Mouse (Mus musculus) granulocyte monocyte progenitor cell, adult 5-6 weeks (primary cell): Measurements from ENCODE around the gene En1. TPM values are rescaled to one million over a fixed set of nuclear protein-coding genes. Genes with fewer than 3 reads are reported as not detected.

Source experiments
- ATAC-seq: replicated peaks from 2 replicates; pipeline ENCODE4 v1.8.0; 2016; ENCODE audit warnings: mild to moderate bottlenecking, moderate TSS enrichment, inconsistent platforms; ENCODE audit not compliant: poor library complexity, severe bottlenecking
- total RNA-seq, 2 experiments: library from RNA; stranded (forward) in 1 of 2; stranded (reverse) in 1 of 2; fragments of 200-712, 200-1000 nt in 1 of 2; fragments of >200 nt in 1 of 2; fragmentation: Nextera tagmentation in 1 of 2; gene quantifications; 2 replicates each; pipeline ENCODE4 v1.2.3; 2014 to 2017

Gene En1
- total RNA-seq, 2 experiments from 2014 or later, result not detected

DNA sequence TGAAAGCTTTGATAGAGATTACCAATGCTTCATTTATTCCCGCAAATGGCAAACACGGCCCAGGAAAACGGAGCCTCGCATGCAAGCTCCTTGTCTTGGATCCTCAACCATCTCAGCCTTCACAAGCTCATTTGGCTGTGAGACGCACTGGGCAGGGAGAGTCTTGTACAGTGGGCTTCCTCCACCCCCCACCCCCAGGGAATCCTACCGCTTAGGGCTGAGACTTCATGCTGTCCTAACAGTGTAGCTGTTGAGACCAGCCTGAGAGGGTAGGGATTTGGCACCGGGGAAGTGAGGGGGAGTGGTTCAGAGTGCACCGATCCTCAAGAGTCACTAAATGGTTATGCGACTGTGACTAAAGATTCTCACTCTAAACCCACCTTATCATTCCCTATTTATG, 13.7 kb downstream of the En1 start:
- no peak for ATAC-seq

DNA sequence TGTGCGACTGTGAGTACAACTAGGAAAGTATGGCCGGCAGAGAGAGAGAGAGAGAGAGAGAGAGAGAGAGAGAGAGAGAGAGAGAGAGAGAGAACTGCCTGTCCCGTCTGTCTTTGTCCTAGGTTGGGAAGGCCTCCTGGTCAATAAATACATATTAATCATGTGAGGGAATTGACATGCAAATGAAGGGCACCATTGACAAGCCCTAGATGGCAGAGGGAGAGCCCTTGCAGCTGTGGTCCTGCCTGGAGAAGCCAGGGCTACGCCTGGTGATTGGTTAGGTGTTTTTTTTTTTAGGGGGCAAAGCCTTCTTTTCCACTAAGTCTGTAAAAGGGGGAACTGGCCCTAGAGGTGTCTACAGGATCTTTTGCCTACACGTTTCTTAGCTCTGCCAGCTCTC, 19.2 kb downstream of the En1 start:
- ATAC-seq, result no peak

DNA sequence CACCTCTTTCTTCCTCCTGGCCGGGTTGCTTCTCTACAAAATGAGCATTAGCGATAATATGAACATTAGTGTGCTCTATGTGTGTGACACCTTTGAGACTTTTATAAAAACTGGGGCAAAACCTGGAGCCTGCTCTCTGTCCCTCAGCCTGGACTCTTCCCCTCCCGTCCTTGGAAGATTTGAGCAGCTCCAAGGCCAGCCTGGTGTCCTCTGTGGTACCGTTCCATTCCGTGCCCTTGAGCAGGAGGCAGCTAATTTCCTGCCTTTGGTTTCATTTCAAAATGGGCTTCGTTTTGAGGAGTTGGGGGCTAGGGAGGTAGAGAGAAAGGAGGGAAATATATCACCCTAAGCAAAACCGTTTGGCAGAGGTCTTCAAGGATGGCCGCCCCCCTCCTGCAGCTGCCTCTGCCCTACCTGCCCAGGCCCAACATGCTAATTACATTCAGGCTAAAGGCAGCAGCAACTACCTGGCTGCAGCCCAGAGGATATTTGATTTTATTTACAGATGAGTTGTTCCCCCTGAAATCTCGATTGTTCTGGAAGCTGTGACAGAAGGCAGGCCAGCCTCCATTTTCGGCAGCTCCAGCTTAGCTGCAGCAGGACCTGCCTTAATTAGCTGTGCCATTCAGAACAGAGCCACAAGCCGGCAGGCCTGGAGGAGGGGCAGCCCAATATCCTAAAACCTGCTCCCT, 24.9 kb downstream of the En1 start:
- ATAC-seq, result no peak

DNA sequence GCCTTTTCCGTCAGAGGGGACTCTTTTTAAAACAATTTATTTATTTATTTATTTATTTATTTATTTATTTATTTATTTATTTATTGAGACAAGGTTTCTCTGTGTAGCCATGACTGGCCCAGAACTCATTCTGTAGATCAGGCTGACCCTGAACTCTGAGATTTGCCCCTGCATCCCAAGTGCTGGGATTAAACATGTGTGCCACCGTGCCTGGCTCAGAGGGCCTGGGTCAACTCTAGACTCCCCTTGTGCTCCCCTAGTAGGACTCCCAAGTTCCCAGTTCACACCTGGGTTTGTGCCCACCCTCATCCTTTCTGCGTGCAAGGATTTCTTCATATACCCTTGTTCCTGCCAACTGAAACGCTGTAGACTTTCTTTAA, 25.4 kb downstream of the En1 start:
- no peak for ATAC-seq

DNA sequence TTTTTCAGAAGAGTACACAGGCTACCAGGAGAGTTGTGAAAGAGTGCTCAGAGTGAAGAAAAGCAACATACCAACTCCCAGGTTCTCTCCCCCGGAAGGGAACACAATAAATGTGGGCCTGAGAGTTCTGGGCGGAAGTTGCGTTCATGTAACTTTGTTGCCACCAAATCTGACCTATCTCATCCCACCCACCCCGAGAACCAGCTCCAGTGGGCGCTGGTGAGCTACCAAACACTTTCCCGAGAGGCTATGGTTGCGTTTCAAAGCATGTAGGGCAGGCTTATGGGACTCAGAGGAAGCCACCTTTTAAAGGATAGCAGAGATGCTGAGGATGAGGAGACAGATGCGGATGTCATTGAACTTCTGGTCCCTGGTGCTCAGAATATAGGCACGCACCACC, 26.6 kb downstream of the En1 start:
- ATAC-seq, result no peak

DNA sequence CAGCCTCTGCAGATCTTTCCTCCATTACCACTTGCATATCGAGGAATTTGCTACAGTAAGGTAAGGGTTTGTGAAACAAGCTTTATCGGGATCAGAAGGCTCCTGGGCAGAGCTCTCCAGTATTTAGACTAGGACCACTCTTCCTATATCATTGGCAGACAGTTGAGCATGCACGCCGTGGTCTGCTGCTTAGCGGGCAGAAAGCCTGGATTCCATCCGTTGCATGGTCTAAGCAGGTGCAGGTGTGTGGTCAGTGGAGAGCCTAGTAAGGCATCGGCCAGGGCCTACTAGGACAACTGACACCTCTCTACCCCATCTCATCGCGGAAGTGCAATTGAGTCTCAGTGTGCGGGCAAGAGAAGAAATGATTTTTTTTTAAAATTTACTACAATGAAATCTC, 41.2 kb downstream of the En1 start:
- ATAC-seq, result no peak

DNA sequence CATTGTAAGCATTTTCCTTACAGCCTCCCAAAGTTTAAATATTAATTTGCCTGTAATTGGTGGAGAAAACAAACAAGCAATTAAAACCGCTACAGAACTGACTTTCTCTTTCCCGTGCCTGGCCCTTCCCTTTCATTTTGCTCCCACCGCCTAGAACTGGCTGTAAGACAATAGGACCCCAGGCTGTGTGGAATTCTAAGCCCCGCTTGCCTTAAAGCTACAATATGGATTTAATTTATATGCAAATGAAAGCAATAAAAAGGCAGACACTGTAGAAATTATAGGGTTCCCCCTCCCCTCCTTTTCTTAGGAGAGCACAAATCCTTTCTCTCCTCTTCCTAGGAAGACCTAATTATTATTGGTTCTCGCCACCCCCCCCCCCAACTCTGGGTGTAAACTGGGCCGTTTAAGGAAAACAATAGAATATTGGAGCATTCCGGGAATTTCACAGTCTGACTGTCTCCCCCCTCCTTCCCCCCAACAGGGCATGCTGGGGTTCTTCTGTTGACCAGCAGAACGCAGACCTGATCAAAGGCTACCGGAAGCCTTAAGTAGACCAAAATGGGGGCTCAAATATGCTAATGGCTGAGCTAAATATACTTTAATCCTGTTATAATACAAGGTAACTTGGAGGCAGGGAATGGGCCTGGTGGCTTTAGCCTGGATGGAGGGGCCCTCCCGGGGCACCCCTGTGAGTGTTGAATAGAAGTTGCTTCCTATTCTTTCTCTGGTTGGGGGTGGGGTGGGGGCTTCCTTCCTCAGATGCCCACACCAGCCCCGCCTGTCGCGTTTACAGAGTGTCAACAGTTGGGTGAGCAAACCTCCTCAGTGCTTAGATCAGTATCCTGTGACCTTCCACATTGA, 41.9 kb downstream of the En1 start:
- ATAC-seq, result no peak

DNA sequence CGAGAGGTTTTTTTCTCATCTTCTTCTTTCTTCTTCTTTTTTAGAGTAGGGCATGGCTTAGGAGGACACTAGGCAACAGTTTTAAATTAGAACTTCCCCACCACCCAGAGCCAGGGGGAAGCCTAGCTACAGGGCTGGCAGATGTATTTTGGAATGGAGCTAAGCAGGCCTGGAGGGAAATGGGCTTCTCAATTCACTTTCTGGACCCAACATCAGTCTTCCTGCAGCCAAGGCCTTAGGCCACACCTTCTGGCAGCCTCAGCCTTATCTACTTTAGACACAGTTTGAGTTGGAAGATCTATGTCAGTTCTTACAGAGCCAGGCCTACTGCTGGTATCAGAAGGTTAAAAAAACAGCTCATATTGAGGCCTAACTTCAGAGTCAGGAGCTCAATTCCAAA, 42.5 kb downstream of the En1 start:
- no peak for ATAC-seq

DNA sequence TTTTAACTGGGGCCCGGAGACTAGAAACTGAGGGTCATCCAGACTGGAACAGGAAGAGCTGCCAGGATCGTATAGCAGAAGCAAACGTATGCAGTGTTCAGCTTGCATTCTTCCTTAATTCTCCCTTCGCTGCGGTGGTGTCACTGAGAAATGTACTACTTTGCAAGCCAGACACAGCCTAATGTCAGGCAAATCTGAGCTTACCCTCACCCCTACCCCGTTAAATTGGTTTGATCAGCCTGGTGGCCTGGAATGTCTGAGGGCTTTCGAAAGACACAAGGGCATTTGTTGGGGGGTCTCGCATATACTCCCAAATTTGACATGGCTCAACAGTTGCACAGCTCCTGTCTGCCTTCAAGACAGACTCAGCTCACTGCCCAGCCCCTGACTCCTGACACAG, 47.9 kb downstream of the En1 start:
- ATAC-seq, result no peak

DNA sequence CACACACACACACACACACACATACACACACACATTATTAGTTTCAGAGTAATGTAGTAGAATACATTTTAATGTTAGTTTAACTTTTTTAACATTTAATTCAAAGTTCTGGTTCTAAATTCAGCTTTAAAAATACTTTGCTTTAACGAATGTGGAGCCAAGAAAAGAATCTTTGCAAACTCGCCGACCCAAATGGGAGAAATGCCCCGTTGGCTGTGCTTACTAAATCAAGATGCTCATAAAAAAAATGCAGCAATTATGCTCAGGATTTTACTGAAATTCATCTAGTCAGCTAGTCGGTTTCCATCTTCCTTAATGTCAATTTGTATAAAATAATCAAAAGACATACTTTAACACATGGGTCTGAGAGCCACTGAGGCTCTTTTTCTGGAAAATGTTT, 49.8 kb downstream of the En1 start:
- ATAC-seq, result no peak

DNA sequence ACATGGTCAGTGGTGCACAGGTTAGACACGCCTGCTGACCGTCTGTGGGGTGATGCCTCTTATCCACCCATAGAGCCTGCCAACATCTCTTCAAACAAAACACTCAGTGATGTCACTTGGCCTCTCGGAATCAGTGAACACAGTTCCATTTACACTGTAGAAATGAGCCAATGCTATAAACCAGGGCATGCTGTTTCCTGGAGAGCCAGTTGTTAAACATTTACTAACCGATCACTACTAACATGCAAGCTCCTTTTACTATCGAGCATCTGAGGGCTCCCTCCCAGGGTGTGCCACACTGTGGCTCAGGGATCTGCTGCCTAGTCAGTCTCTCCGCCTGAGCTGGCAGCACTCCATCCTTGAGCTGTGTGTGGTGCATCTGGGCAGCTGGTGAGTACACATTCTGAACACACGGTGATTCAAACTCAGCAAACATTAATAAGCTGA, 52.8 kb downstream of the En1 start:
- no peak for ATAC-seq

Other genes starting within 250 kb of the En1 start
- not detected in 2 replicates for gene Marco, start 97.4 kb upstream of the En1 start, total RNA-seq (2014; fragmentation: Nextera tagmentation)
- not detected in 2 replicates for gene Marco, start 97.4 kb upstream of the En1 start, total RNA-seq (2017)